Mouse (Mus musculus): ENCODE results near the gene Zfp536. TPM values are rescaled to one million over a fixed set of nuclear protein-coding genes. Genes with fewer than 3 reads are reported as not detected.

The Zfp536 gene
- polyA plus RNA-seq, 1 experiment, result not detected

DNA sequence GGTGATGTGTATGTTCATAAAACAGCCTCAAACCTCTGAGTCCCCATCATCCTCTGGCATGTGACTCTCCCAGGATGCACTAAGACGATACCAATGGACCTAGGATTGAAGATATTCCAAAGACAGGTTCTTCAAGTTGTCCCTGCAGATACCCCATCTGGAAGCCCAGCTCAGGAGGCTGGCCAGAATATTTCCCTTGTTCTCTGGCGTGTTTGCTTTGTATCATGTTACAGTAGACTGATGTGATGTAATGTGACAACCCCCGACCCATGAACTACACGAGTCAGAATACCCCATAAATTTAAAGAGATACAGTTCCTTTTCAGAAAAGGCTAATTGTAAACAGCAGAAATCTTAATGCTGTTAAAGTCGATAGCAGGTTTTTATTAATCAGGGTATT lies 192.9 kb downstream of the Zfp536 start:
- Histone ChIP-seq H3K9ac (ENCODE audit: low read depth, poor library complexity, severe bottlenecking) (no peak overlapping the region), H3K9me3 (replicated peaks; ENCODE audit: control insufficient read depth, insufficient read depth, low read length, poor library complexity, severe bottlenecking) (no peaks in the 10 kb centered on the region), H3K27me3 (ENCODE audit: control insufficient read depth, insufficient read depth, low read length, poor library complexity, severe bottlenecking) (no peaks in the 10 kb centered on the region), H3K4me1 (ENCODE audit: control insufficient read depth, insufficient read depth, low read length) (no peaks in the 10 kb centered on the region), H3K36me3 (ENCODE audit: control insufficient read depth, insufficient read depth, low read length, poor library complexity, severe bottlenecking) (no peaks in the 10 kb centered on the region), H3K4me3 (ENCODE audit: low read depth, low read length) (no peak overlapping the region), H3K27ac (ENCODE audit: insufficient read depth, low read length) (no peak overlapping the region)
- no peak for TF ChIP-seq POLR2A (IDR thresholded peaks at IDR 0.05; ENCODE audit: insufficient read depth, low read length)

- no peaks in the 10 kb centered on the region for H3K27me3 ChIP-seq (ENCODE audit: control insufficient read depth, insufficient read depth, low read length, poor library complexity, severe bottlenecking)
- TF ChIP-seq EP300 (IDR thresholded peaks at IDR 0.05; ENCODE audit: insufficient read depth, low read depth, low read length), result no peak
- TF ChIP-seq POLR2A (IDR thresholded peaks at IDR 0.05; ENCODE audit: insufficient read depth, low read length), result no peak
- no peak for TF ChIP-seq CTCF (IDR thresholded peaks at IDR 0.05; ENCODE audit: low read depth, low read length)
- H3K9ac ChIP-seq (ENCODE audit: low read depth, poor library complexity, severe bottlenecking), result no peak overlapping the region
- H3K4me1 ChIP-seq (ENCODE audit: control insufficient read depth, insufficient read depth, low read length), result no peaks in the 10 kb centered on the region
- H3K36me3 ChIP-seq (ENCODE audit: control insufficient read depth, insufficient read depth, low read length, poor library complexity, severe bottlenecking), result no peaks in the 10 kb centered on the region
- H3K9me3 ChIP-seq (replicated peaks; ENCODE audit: control insufficient read depth, insufficient read depth, low read length, poor library complexity, severe bottlenecking), result no peaks in the 10 kb centered on the region
- H3K27ac ChIP-seq (ENCODE audit: insufficient read depth, low read length), result no peak overlapping the region
- H3K4me3 ChIP-seq (ENCODE audit: low read depth, low read length), result no peak overlapping the region
These were observed 201.4 kb downstream of the Zfp536 start for GRCm38 (mm10) chr7:37572021-37572420.

DNA sequence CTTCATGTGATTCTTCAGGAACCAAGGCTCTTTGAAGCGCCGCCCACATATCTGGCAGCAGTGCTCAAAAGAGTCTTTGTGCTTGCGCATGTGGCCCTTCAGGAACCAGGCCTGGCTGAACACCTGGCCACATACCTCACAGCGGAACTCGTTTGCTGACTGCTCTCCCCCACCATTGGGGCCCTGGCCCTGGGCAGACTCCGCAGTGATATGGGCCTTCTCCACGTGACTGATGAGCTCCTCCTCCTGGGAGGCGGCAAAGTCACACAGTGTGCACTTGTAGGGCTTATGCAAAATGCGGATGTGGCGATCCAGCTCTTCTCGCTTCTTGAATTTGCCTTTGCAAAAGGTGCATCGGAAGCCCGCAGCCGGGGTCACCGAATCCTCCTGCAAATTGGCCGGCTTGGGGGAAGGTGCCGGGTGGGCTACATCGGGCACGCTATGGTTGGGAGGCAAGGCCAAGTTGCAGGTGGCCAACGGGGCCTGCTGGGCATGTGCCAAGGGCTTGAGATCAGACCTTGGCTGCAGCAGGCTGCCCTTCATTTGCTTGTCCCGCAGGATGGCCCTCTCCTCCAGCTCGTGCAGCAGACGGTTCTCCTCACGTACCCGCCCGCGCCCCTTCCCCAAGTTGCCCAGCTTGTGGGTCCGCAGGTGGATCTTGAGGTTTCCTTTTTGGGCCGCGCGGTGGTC lies 204.5 kb downstream of the Zfp536 start:
- TF ChIP-seq EP300 (IDR thresholded peaks at IDR 0.05; ENCODE audit: insufficient read depth, low read depth, low read length) (0 out of 2 replicates have a peak, but pooled peaks have one; percentile 17), POLR2A (IDR thresholded peaks at IDR 0.05; ENCODE audit: insufficient read depth, low read length) (no peak)
- Histone ChIP-seq H3K9me3 (replicated peaks; ENCODE audit: control insufficient read depth, insufficient read depth, low read length, poor library complexity, severe bottlenecking) (no peaks in the 10 kb centered on the region), H3K27me3 (ENCODE audit: control insufficient read depth, insufficient read depth, low read length, poor library complexity, severe bottlenecking) (no peaks in the 10 kb centered on the region), H3K36me3 (ENCODE audit: control insufficient read depth, insufficient read depth, low read length, poor library complexity, severe bottlenecking) (no peaks in the 10 kb centered on the region), H3K9ac (ENCODE audit: low read depth, poor library complexity, severe bottlenecking) (no peak overlapping the region), H3K4me1 (ENCODE audit: control insufficient read depth, insufficient read depth, low read length) (no peaks in the 10 kb centered on the region), H3K4me3 (ENCODE audit: low read depth, low read length) (peak overlapping the region; percentile 27), H3K27ac (ENCODE audit: insufficient read depth, low read length) (no peak overlapping the region)

- Histone ChIP-seq H3K4me1 (ENCODE audit: control insufficient read depth, insufficient read depth, low read length) (no peaks in the 10 kb centered on the region), H3K27ac (ENCODE audit: insufficient read depth, low read length) (no peak overlapping the region), H3K9ac (ENCODE audit: low read depth, poor library complexity, severe bottlenecking) (no peak overlapping the region), H3K36me3 (ENCODE audit: control insufficient read depth, insufficient read depth, low read length, poor library complexity, severe bottlenecking) (no peaks in the 10 kb centered on the region), H3K4me3 (ENCODE audit: low read depth, low read length) (no peak overlapping the region), H3K9me3 (replicated peaks; ENCODE audit: control insufficient read depth, insufficient read depth, low read length, poor library complexity, severe bottlenecking) (no peaks in the 10 kb centered on the region), H3K27me3 (ENCODE audit: control insufficient read depth, insufficient read depth, low read length, poor library complexity, severe bottlenecking) (no peaks in the 10 kb centered on the region)
- TF ChIP-seq POLR2A (IDR thresholded peaks at IDR 0.05; ENCODE audit: insufficient read depth, low read length) (no peak), CTCF (IDR thresholded peaks at IDR 0.05; ENCODE audit: low read depth, low read length) (no peak), EP300 (IDR thresholded peaks at IDR 0.05; ENCODE audit: insufficient read depth, low read depth, low read length) (no peak)
These were observed 205.4 kb downstream of the Zfp536 start for GRCm38 (mm10) chr7:37568041-37568440.

DNA sequence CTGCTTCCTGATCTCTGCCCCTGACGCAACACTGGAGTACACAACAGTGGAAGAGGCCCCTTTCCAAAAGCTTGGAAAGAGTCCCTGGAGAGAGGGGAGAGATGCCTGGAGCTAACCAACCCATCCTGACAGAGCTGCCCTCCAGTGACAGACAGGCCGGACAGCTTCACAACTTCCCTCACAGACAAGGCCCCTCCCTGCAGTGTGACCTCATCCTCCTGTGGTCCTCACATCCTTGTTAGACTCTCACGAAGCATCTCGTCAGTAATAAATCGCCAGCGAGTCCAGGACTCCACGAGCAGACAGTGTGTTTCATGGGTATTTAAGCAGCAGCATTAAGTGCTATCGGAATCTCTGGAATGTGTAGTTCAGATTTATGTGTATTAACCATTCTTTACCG lies 207.4 kb downstream of the Zfp536 start:
- H3K9ac ChIP-seq (ENCODE audit: low read depth, poor library complexity, severe bottlenecking), result no peak overlapping the region
- H3K4me1 ChIP-seq (ENCODE audit: control insufficient read depth, insufficient read depth, low read length), result no peaks in the 10 kb centered on the region
- no peaks in the 10 kb centered on the region for H3K9me3 ChIP-seq (replicated peaks; ENCODE audit: control insufficient read depth, insufficient read depth, low read length, poor library complexity, severe bottlenecking)
- H3K4me3 ChIP-seq (ENCODE audit: low read depth, low read length), result no peak overlapping the region
- no peak overlapping the region for H3K27ac ChIP-seq (ENCODE audit: insufficient read depth, low read length)
- TF ChIP-seq POLR2A (IDR thresholded peaks at IDR 0.05; ENCODE audit: insufficient read depth, low read length) (no peak), CTCF (IDR thresholded peaks at IDR 0.05; ENCODE audit: low read depth, low read length) (no peak), EP300 (IDR thresholded peaks at IDR 0.05; ENCODE audit: insufficient read depth, low read depth, low read length) (no peak)
- H3K36me3 ChIP-seq (ENCODE audit: control insufficient read depth, insufficient read depth, low read length, poor library complexity, severe bottlenecking), result no peaks in the 10 kb centered on the region
- no peaks in the 10 kb centered on the region for H3K27me3 ChIP-seq (ENCODE audit: control insufficient read depth, insufficient read depth, low read length, poor library complexity, severe bottlenecking)

- TF ChIP-seq CTCF (IDR thresholded peaks at IDR 0.05; ENCODE audit: low read depth, low read length) (no peak), POLR2A (IDR thresholded peaks at IDR 0.05; ENCODE audit: insufficient read depth, low read length) (no peak), EP300 (IDR thresholded peaks at IDR 0.05; ENCODE audit: insufficient read depth, low read depth, low read length) (no peak)
- Histone ChIP-seq H3K27me3 (ENCODE audit: control insufficient read depth, insufficient read depth, low read length, poor library complexity, severe bottlenecking) (no peaks in the 10 kb centered on the region), H3K9ac (ENCODE audit: low read depth, poor library complexity, severe bottlenecking) (no peak overlapping the region), H3K36me3 (ENCODE audit: control insufficient read depth, insufficient read depth, low read length, poor library complexity, severe bottlenecking) (no peaks in the 10 kb centered on the region), H3K9me3 (replicated peaks; ENCODE audit: control insufficient read depth, insufficient read depth, low read length, poor library complexity, severe bottlenecking) (no peaks in the 10 kb centered on the region), H3K4me1 (ENCODE audit: control insufficient read depth, insufficient read depth, low read length) (no peaks in the 10 kb centered on the region), H3K27ac (ENCODE audit: insufficient read depth, low read length) (no peak overlapping the region), H3K4me3 (ENCODE audit: low read depth, low read length) (no peak overlapping the region)
These were observed 208.1 kb downstream of the Zfp536 start for GRCm38 (mm10) chr7:37565371-37565770.
